Mouse (Mus musculus) lung, postnatal 0 days (tissue): ENCODE data around the gene Cenpc1.

Experiments used
- CTCF ChIP-seq: IDR thresholded peaks from 2 replicates; pipeline ENCODE4 v1.5.1; 2016; ENCODE audit warnings: antibody characterized with exemption, mild to moderate bottlenecking
- EP300 ChIP-seq: IDR thresholded peaks from 2 replicates; pipeline ENCODE4 v1.6.1; 2016; ENCODE audit warnings: antibody characterized with exemption, mild to moderate bottlenecking, control low read depth

GRCm38 (mm10) chr5:85994551-85994950, 70.8 kb downstream of the Cenpc1 start:
- peak; percentile 47 for TF ChIP-seq CTCF
- TF ChIP-seq EP300: no peak
